Mouse (Mus musculus): ENCODE measurements at regions not wholly inside any gene's neighbourhood (a gene's known extent, or its start where the extent isn't known, plus 50 kb on each side); places are given as distances from the start of the nearest gene placed in this dataset.

GRCm38 (mm10) chr16:93061475-93062179 is 235.7 kb upstream of the Runx1 start:
- DNase-seq (ENCODE audit: low spot score in 2 of 2) = no peak
- intact Hi-C loops (cut with DNase I) = no loop called here

- intact Hi-C loops (cut with DNase I) = no loop called here
- DNase-seq (ENCODE audit: low spot score in 2 of 2) = no peak
Measured at GRCm38 (mm10) chr16:93056295-93056694, 230.3 kb upstream of the Runx1 start.

- no peak for DNase-seq (ENCODE audit: low spot score in 2 of 2)
- intact Hi-C loops (cut with DNase I) = no loop called here
Measured at GRCm38 (mm10) chr16:93055545-93055944, 229.6 kb upstream of the Runx1 start.

DNA sequence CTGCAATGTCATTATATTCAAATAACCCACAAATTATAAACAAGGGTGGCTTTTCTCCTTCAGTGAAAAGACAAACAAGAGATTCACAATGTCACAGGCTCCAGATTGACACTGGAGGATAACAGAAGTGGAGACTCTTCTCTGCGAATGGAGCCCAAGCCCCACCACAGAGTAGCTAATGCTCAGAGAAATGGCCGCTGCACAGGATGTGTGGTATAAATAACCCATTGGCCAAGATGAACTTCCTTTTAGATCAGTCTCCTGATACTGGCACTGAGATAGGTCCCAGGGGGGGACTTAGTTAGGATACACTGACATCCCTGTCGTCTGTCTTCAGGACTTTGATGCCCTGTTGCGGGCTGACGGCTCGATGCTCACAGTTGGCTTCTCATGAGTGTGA is 225.3 kb upstream of the Runx1 start:
- intact Hi-C loops (cut with DNase I) = no loop called here
- no peak for DNase-seq (ENCODE audit: low spot score in 2 of 2)

- intact Hi-C loops (cut with DNase I) = no loop called here
- no peak for DNase-seq (ENCODE audit: low spot score in 2 of 2)
Measured at GRCm38 (mm10) chr16:93048418-93048932, 222.5 kb upstream of the Runx1 start.

GRCm38 (mm10) chr16:93047594-93047993 is 221.6 kb upstream of the Runx1 start:
- intact Hi-C loops (cut with DNase I) = no loop called here
- no peak for DNase-seq (ENCODE audit: low spot score in 2 of 2)

DNA sequence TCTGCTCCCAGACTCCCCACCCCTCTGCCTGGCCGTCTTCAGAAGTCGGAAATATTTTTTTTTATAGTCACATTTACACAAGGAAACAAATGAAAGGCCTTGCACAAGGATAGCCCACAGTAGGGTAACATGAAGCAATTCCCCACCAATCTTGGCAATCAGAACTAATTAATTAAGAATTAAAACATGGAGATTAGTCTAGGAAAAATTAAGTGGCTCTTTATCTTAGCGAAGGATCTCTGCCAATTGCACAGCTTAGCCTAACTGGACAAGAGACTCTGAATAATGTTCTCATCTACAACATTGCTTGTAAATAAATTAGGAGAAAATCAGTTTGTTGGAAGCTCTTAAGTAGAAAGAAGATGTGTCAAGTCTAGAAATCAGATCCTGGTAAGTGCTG is 220.3 kb upstream of the Runx1 start:
- no peak for DNase-seq (ENCODE audit: low spot score in 2 of 2)
- intact Hi-C loops (cut with DNase I) = no loop called here

DNA sequence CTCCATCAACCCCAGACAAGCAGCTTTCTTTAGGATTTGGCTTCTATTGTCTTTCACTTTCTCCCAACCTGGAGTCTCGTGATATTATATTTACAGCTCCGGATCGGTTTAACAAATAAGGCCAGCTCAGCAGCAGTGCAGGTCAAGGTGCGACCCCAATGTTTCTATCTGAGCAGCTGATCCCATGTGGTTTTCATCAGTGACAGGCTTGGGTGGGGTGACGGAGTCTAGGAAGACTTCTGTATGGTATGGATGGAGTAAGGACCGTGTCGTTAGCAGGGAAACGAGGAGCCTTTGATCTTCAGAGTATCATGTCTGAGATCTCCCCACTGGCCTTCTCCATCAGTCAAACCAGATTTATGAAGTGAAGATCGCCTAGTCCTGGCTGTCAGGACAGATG is 217.4 kb upstream of the Runx1 start:
- no peak for DNase-seq (ENCODE audit: low spot score in 2 of 2)
- intact Hi-C loops (cut with DNase I) = no loop called here

DNA sequence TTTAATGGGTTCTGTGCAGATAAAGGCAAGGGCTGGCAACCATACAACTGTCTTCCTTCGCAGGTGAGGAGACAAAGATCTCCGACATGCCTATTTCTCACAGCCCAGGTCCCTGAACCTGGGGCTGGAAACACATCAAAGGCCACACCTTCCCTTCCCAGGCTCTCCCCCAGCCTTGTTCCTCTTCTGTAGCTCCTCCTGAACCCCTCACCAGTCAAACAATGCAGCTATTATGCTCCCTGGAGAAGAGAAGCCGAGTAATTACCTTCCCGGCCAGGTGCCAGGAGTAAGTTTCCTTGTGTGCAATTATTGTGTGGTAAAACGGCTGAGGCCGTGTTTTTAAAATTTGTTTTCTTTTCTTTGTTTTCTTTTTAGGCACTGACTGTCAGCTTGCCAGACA is 217.0 kb upstream of the Runx1 start:
- intact Hi-C loops (cut with DNase I) = no loop called here
- DNase-seq (ENCODE audit: low spot score in 2 of 2) = no peak

GRCm38 (mm10) chr16:93042491-93042890 is 216.5 kb upstream of the Runx1 start:
- no peak for DNase-seq (ENCODE audit: low spot score in 2 of 2)
- intact Hi-C loops (cut with DNase I) = no loop called here

GRCm38 (mm10) chr16:93041887-93042286 is 215.9 kb upstream of the Runx1 start:
- intact Hi-C loops (cut with DNase I) = no loop called here
- no peak for DNase-seq (ENCODE audit: low spot score in 2 of 2)

GRCm38 (mm10) chr16:93041399-93041798 is 215.4 kb upstream of the Runx1 start:
- no peak for DNase-seq (ENCODE audit: low spot score in 2 of 2)
- intact Hi-C loops (cut with DNase I) = no loop called here

- intact Hi-C loops (cut with DNase I) = no loop called here
- no peak for DNase-seq (ENCODE audit: low spot score in 2 of 2)
Measured at GRCm38 (mm10) chr16:93035626-93036025, 209.7 kb upstream of the Runx1 start.

- DNase-seq (ENCODE audit: low spot score in 2 of 2) = peak in 1 of 2 experiments; percentile 7
- intact Hi-C loops (cut with DNase I) = no loop called here
Measured at GRCm38 (mm10) chr16:93033943-93034342, 208.0 kb upstream of the Runx1 start.

- DNase-seq (ENCODE audit: low spot score in 2 of 2) = peak in 1 of 2 experiments; percentile 2
- intact Hi-C loops (cut with DNase I) = no loop called here
Measured at GRCm38 (mm10) chr16:93031624-93032023, 205.7 kb upstream of the Runx1 start.

DNA sequence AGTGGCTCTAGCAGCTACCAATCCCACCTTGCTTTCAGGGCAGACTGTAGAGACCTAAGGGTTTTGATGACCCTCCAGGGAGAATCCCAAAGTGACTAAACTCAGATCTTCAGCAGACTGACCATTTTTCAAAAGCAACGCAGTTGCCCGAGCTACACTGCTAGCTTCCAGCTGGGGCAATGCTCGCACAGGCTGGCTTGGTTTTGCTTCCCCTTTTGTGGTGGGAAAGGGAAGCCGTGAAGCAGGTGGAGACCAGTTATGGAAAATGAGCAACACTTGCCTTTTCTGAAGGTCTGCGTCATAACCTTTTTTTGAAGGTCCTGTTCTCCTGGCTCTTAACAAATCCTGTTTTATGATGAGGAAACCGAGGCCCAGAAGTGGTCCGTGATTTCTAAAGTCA is 202.7 kb upstream of the Runx1 start:
- DNase-seq (ENCODE audit: low spot score in 2 of 2) = peak in 1 of 2 experiments; percentile 9

GRCm38 (mm10) chr16:93028016-93028415 is 202.1 kb upstream of the Runx1 start:
- intact Hi-C loops (cut with DNase I) = no loop called here

More for the DNA sequence above, 202.7 kb upstream of the Runx1 start:
- intact Hi-C loops (cut with DNase I) = no loop called here

DNA sequence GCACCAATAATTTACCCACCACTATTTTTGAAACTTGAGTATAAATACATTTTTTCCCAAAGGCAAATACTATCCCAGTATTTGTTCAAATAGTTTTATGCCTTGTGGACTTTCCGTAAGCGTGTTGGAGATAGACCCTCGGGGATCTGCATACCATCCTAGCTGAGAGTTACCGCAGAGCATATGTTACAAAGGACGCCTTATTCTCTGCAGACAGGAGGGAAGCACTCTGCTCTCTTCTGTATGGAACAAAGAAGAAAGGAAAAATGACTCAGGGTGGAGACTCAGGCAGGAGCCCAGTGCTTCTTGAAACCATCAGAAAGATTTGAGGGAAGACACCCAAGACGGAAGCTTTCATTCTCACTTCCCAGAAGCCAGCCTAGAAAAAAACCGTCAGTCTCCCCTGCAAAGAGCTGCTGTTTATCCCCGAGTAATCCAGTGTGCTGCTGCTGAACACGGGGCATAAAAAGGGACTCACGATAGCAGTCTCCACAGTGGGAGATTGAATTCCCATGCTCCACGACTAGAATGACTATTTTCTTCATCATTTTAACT is 200.2 kb upstream of the Runx1 start:
- intact Hi-C loops (cut with DNase I) = no loop called here
- no peak for DNase-seq (ENCODE audit: low spot score in 2 of 2)

More at GRCm38 (mm10) chr16:93028016-93028415, 202.1 kb upstream of the Runx1 start:
- no peak for DNase-seq (ENCODE audit: low spot score in 2 of 2)

GRCm38 (mm10) chr16:93019800-93020555 is 194.0 kb upstream of the Runx1 start:
- intact Hi-C loops (cut with DNase I) = no loop called here
- no peak for DNase-seq (ENCODE audit: low spot score in 2 of 2)

- intact Hi-C loops (cut with DNase I) = no loop called here
Measured at GRCm38 (mm10) chr16:93018766-93019165, 192.8 kb upstream of the Runx1 start.

GRCm38 (mm10) chr16:93017025-93017424 is 191.1 kb upstream of the Runx1 start:
- intact Hi-C loops (cut with DNase I) = no loop called here
- DNase-seq (ENCODE audit: low spot score in 2 of 2) = no peak

More at GRCm38 (mm10) chr16:93018766-93019165, 192.8 kb upstream of the Runx1 start:
- DNase-seq (ENCODE audit: low spot score in 2 of 2) = no peak

All from left cerebral cortex, postnatal 25 days (tissue).